Mouse (Mus musculus) lung, postnatal 0 days (tissue): ENCODE data around the gene Vps13c. TPM values are rescaled to one million over a fixed set of nuclear protein-coding genes. Genes with fewer than 3 reads are reported as not detected.

ENCODE experiments used
- ATAC-seq: fragments of 200-750 bp; cut with Nextera tagmentation; 2 replicates; pipeline ENCODE4 v1.8.0; 2017; ENCODE audit warnings: moderate library complexity
- DNase-seq: peaks from one replicate; pipeline ENCODE4 v3.0.0-alpha.2; 2016; ENCODE audit warnings: low spot score
- H3K27ac ChIP-seq: fragments of 300-500 bp; sonication (generic); 2 replicates; pipeline ENCODE4 v1.5.1; 2014; ENCODE audit warnings: antibody characterized with exemption, mild to moderate bottlenecking, low read length, mixed read lengths
- H3K27me3 ChIP-seq: fragments of 300-500 bp; sonication (generic); replicated peaks from 2 replicates; pipeline ENCODE4 v1.6.1; 2014; ENCODE audit warnings: low read length, mixed read lengths; ENCODE audit not compliant: insufficient read depth
- H3K36me3 ChIP-seq: fragments of 300-500 bp; sonication (generic); 2 replicates; pipeline ENCODE4 v1.6.1; 2014; ENCODE audit warnings: low read length, mixed read lengths; ENCODE audit not compliant: insufficient read depth
- H3K4me1 ChIP-seq: fragments of 300-500 bp; sonication (generic); 2 replicates; pipeline ENCODE4 v1.6.1; 2014; ENCODE audit warnings: antibody characterized with exemption, low read depth, low read length, mixed read lengths; ENCODE audit not compliant: insufficient read depth
- H3K4me2 ChIP-seq: fragments of 300-500 bp; sonication (generic); replicated peaks from 2 replicates; pipeline ENCODE4 v1.6.1; 2014; ENCODE audit warnings: low read depth, mild to moderate bottlenecking, low read length, moderate library complexity, mixed read lengths
- H3K4me3 ChIP-seq: fragments of 300-500 bp; sonication (generic); 2 replicates; pipeline ENCODE4 v1.5.1; 2014; ENCODE audit warnings: low read depth, low read length
- H3K9ac ChIP-seq: fragments of 300-500 bp; sonication (generic); replicated peaks from 2 replicates; pipeline ENCODE4 v1.6.1; 2014; ENCODE audit warnings: low read depth, mild to moderate bottlenecking
- H3K9me3 ChIP-seq: fragments of 300-500 bp; sonication (generic); 2 replicates; pipeline ENCODE4 v1.6.1; 2016; ENCODE audit warnings: low read length, mixed read lengths
- CTCF ChIP-seq: IDR thresholded peaks from 2 replicates; pipeline ENCODE4 v1.5.1; 2016; ENCODE audit warnings: antibody characterized with exemption, mild to moderate bottlenecking
- EP300 ChIP-seq: IDR thresholded peaks from 2 replicates; pipeline ENCODE4 v1.6.1; 2016; ENCODE audit warnings: antibody characterized with exemption, mild to moderate bottlenecking, control low read depth
- WGBS: fragments of 180-500 bp; shearing (Covaris S2); extraction: QIAGEN DNeasy Blood & Tissue Kit; methylation state at CpG from one replicate; pipeline ENCODE4 v1.1.7; 2014; 5-methylcytosine and 5-hydroxymethylcytosine counted together
- polyA plus RNA-seq: library from polyadenylated mRNA; unstranded; fragments of >200 nt; fragmentation: Nextera tagmentation; extraction: Ambion mirVana; gene quantifications from 2 replicates; pipeline ENCODE4 v1.2.1, GENCODE M21; 2015

The Vps13c gene
- polyA plus RNA-seq, 1 experiment from 2014 or later: 6.9 TPM

GRCm38 (mm10) chr9:67904355-67904754, 64.2 kb downstream of the Vps13c start:
- H3K27me3 ChIP-seq: no peaks in the 10 kb centered on the region
- no peaks in the 10 kb centered on the region for H3K9me3 ChIP-seq
- ATAC-seq (no peak), DNase-seq (no peak)
- no peak overlapping the region for H3K9ac ChIP-seq
- 80% methylated on average over 6 of the region's 6 CpGs for WGBS
- no peak overlapping the region for H3K27ac ChIP-seq
- H3K4me2 ChIP-seq: no peak overlapping the region
- no peaks in the 10 kb centered on the region for H3K4me1 ChIP-seq
- no peak overlapping the region for H3K4me3 ChIP-seq
- peaks cover 28% of the 10 kb centered on the region; the same call in 1 of the 2 replicates for H3K36me3 ChIP-seq
- no peak for TF ChIP-seq CTCF
- TF ChIP-seq EP300: no peak

- H3K4me3 ChIP-seq: no peak overlapping the region
- H3K36me3 ChIP-seq: peaks cover 35% of the 10 kb centered on the region; the same call in 1 of the 2 replicates
- no peak overlapping the region for H3K27ac ChIP-seq
- ATAC-seq (no peak), DNase-seq (no peak)
- 84% methylated on average over 2 of the region's 2 CpGs for WGBS
- H3K4me1 ChIP-seq: no peaks in the 10 kb centered on the region
- no peak for TF ChIP-seq CTCF
- no peak for TF ChIP-seq EP300
- no peaks in the 10 kb centered on the region for H3K27me3 ChIP-seq
- no peak overlapping the region for H3K4me2 ChIP-seq
- no peaks in the 10 kb centered on the region for H3K9me3 ChIP-seq
- no peak overlapping the region for H3K9ac ChIP-seq
These were observed 65.3 kb downstream of the Vps13c start for GRCm38 (mm10) chr9:67905541-67905940.

GRCm38 (mm10) chr9:67914681-67915080, 74.5 kb downstream of the Vps13c start:
- H3K36me3 ChIP-seq: peaks cover 32% of the 10 kb centered on the region; the same call in 1 of the 2 replicates
- no peaks in the 10 kb centered on the region for H3K9me3 ChIP-seq
- no peaks in the 10 kb centered on the region for H3K4me1 ChIP-seq
- DNase-seq: no peak
- TF ChIP-seq EP300 (no peak), CTCF (no peak)
- 84% methylated on average over 7 of the region's 7 CpGs for WGBS
- H3K4me2 ChIP-seq: no peak overlapping the region
- no peaks in the 10 kb centered on the region for H3K27me3 ChIP-seq
- no peak overlapping the region for H3K27ac ChIP-seq
- no peak overlapping the region for H3K9ac ChIP-seq
- H3K4me3 ChIP-seq: no peak overlapping the region
- no peak for ATAC-seq

GRCm38 (mm10) chr9:67922350-67922749, 82.2 kb downstream of the Vps13c start:
- no peaks in the 10 kb centered on the region for H3K27me3 ChIP-seq
- no peak for DNase-seq
- no peak for ATAC-seq
- no peaks in the 10 kb centered on the region for H3K4me1 ChIP-seq
- H3K4me2 ChIP-seq: no peak overlapping the region
- no peak overlapping the region for H3K27ac ChIP-seq
- H3K4me3 ChIP-seq: no peak overlapping the region
- peaks cover 23% of the 10 kb centered on the region for H3K36me3 ChIP-seq
- no peaks in the 10 kb centered on the region for H3K9me3 ChIP-seq
- WGBS: 91% methylated on average over 5 of the region's 5 CpGs
- no peak overlapping the region for H3K9ac ChIP-seq
- no peak for TF ChIP-seq EP300
- TF ChIP-seq CTCF: no peak

- 60% methylated on average over 7 of the region's 7 CpGs for WGBS
- ATAC-seq: peak; percentile 58
These were observed 90.4 kb downstream of the Vps13c start for GRCm38 (mm10) chr9:67930629-67931028.

GRCm38 (mm10) chr9:67937286-67937685, 97.1 kb downstream of the Vps13c start:
- DNase-seq: no peak
- H3K4me3 ChIP-seq: no peak overlapping the region
- no peak for ATAC-seq
- TF ChIP-seq CTCF (no peak), EP300 (no peak)
- 79% methylated on average over 2 of the region's 2 CpGs for WGBS
- H3K9ac ChIP-seq: no peak overlapping the region
- H3K4me2 ChIP-seq: no peak overlapping the region
- no peaks in the 10 kb centered on the region for H3K27me3 ChIP-seq
- H3K36me3 ChIP-seq: peaks cover 37% of the 10 kb centered on the region
- no peaks in the 10 kb centered on the region for H3K9me3 ChIP-seq
- H3K4me1 ChIP-seq: no peaks in the 10 kb centered on the region
- no peak overlapping the region for H3K27ac ChIP-seq

More at GRCm38 (mm10) chr9:67930629-67931028, 90.4 kb downstream of the Vps13c start:
- Histone ChIP-seq H3K4me2 (no peak overlapping the region), H3K9me3 (no peaks in the 10 kb centered on the region), H3K4me3 (no peak overlapping the region), H3K27ac (no peak overlapping the region), H3K36me3 (peaks cover 26% of the 10 kb centered on the region), H3K27me3 (no peaks in the 10 kb centered on the region), H3K9ac (no peak overlapping the region), H3K4me1 (no peaks in the 10 kb centered on the region)
- TF ChIP-seq CTCF (no peak), EP300 (no peak)
- DNase-seq: peak; percentile 73

GRCm38 (mm10) chr9:67955466-67956010, 115.3 kb downstream of the Vps13c start:
- Histone ChIP-seq H3K4me3 (no peak overlapping the region), H3K36me3 (peaks cover 45% of the 10 kb centered on the region; the same call in 1 of the 2 replicates)

More at GRCm38 (mm10) chr9:67955466-67956010, 115.3 kb downstream of the Vps13c start:
- 86% methylated on average over 7 of the region's 7 CpGs for WGBS
- no peaks in the 10 kb centered on the region for H3K9me3 ChIP-seq
- TF ChIP-seq CTCF (no peak), EP300 (no peak)
- no peak overlapping the region for H3K9ac ChIP-seq
- H3K27ac ChIP-seq: no peak overlapping the region
- no peaks in the 10 kb centered on the region for H3K27me3 ChIP-seq
- DNase-seq (no peak), ATAC-seq (no peak)
- H3K4me1 ChIP-seq: no peaks in the 10 kb centered on the region
- H3K4me2 ChIP-seq: no peak overlapping the region
